Comparison of ENCODE assay signal across 10 mouse cellular contexts in genomic region chr11:59282933-59283332, GRCm38 (mm10). TPM values are rescaled to one million over a fixed set of nuclear protein-coding genes. Genes with fewer than 3 reads are reported as not detected.
DNase-seq lines count a peak whose midpoint lies in the region; ATAC-seq and TF ChIP-seq lines count a peak whose summit lies in the region.
"Had no signal": no experiment of that assay in that cellular context is flagged by ENCODE, and none has a peak within 500 bp of the region (broad histone marks: within the 10 kb centered on the region; RNA-seq: fewer than 3 reads in every experiment).

No protein-coding gene starts in this region.

- peak; percentile 66; the same call in 1 of the 2 replicates for ATAC-seq in hindbrain, embryonic 15.5 days (ENCODE audit: low FRiP score, low read depth)
- no peak for ATAC-seq in erythroid progenitor cell, adult 5-6 weeks (replicated peaks; ENCODE audit: low FRiP score, poor library complexity, severe bottlenecking)

- H3K4me3 ChIP-seq in hindbrain, embryonic 15.5 days: no peak overlapping the region
- no peak overlapping the region for H3K4me3 ChIP-seq in hindbrain, embryonic 10.5 days
- no peak overlapping the region for H3K4me3 ChIP-seq in layer of hippocampus, adult 2 months
- H3K4me3 ChIP-seq: embryonic facial prominence, embryonic 13.5 days had no signal

- no peak overlapping the region for H3K9ac ChIP-seq in hindbrain, embryonic 15.5 days
- H3K9ac ChIP-seq: embryonic facial prominence, embryonic 13.5 days had no signal

- no peaks in the 10 kb centered on the region for H3K4me1 ChIP-seq in hindbrain, embryonic 15.5 days (replicated peaks)
- H3K4me1 ChIP-seq in hindbrain, embryonic 10.5 days (replicated peaks): peaks cover 6% of the 10 kb centered on the region
- H3K4me1 ChIP-seq: embryonic facial prominence, embryonic 13.5 days had no signal

- H3K27ac ChIP-seq in hindbrain, embryonic 15.5 days (replicated peaks): no peak overlapping the region
- no peak overlapping the region for H3K27ac ChIP-seq in hindbrain, embryonic 10.5 days
- no peak overlapping the region for H3K27ac ChIP-seq in layer of hippocampus, adult 2 months
- H3K27ac ChIP-seq: embryonic facial prominence, embryonic 13.5 days had no signal

- no peak for TF ChIP-seq CTCF in layer of hippocampus, adult 2 months (conservative IDR thresholded peaks at IDR 0.05)

- 70% methylated on average over 10 of the region's 10 CpGs for WGBS in hindbrain, embryonic 15.5 days
- 87% methylated on average over 10 of the region's 10 CpGs for WGBS in hindbrain, embryonic 10.5 days

- H3K9me3 ChIP-seq in hindbrain, embryonic 15.5 days: no peaks in the 10 kb centered on the region
- no peaks in the 10 kb centered on the region for H3K9me3 ChIP-seq in hindbrain, embryonic 10.5 days
- H3K9me3 ChIP-seq: embryonic facial prominence, embryonic 13.5 days; G1E had no signal

- no peak overlapping the region for H3K4me2 ChIP-seq in hindbrain, embryonic 15.5 days
- H3K4me2 ChIP-seq: embryonic facial prominence, embryonic 13.5 days had no signal

- peaks cover 27% of the 10 kb centered on the region for H3K27me3 ChIP-seq in hindbrain, embryonic 15.5 days
- H3K27me3 ChIP-seq in hindbrain, embryonic 10.5 days (ENCODE audit: insufficient read depth, poor library complexity, severe bottlenecking): peaks cover 86% of the 10 kb centered on the region

- DNase-seq in hindbrain, embryonic 10.5 days (ENCODE audit: low spot score): no peak
- DNase-seq in Muller cell, postnatal 12 days (ENCODE audit: inconsistent ontology term): peak; percentile 66
- peak; percentile 81 to 90 for DNase-seq in cerebellum, postnatal 36 days
- peak; percentile 56 for DNase-seq in kidney, postnatal 10 days
- DNase-seq in layer of hippocampus, adult 2 months (ENCODE audit: low spot score in 2 of 2): no peak
- DNase-seq in embryo, embryonic 10 days (ENCODE audit: low spot score): no peak

- no peaks in the 10 kb centered on the region for H3K36me3 ChIP-seq in hindbrain, embryonic 15.5 days
- H3K36me3 ChIP-seq in hindbrain, embryonic 10.5 days: no peaks in the 10 kb centered on the region
- H3K36me3 ChIP-seq: embryonic facial prominence, embryonic 13.5 days; G1E had no signal

RNA-seq across cellular contexts. Expression of gene Wnt3a, which starts 7.6 kb away (rescaled TPM):
- polyA plus RNA-seq in hindbrain, embryonic 15.5 days (2015; fragmentation: Nextera tagmentation; extraction: Ambion mirVana): 0.94 and 1.5 TPM in 2 replicates
- 14.2 and 18.2 TPM in 2 replicates for polyA plus RNA-seq in hindbrain, embryonic 10.5 days (2016; fragmentation: Nextera tagmentation; extraction: Ambion mirVana)
- total RNA-seq in layer of hippocampus, adult 2 months (2021): under 1 TPM in 1 of 2 experiments, not detected in 1; 0.13 TPM
- not detected in 2 replicates for total RNA-seq in erythroid progenitor cell, adult 5-6 weeks (2015; ENCODE audit: low replicate concordance)
- not detected in 2 replicates for total RNA-seq in erythroid progenitor cell, adult 5-6 weeks (2017; ENCODE audit: low replicate concordance)
- total RNA-seq: G1E had no signal
- polyA plus RNA-seq: G1E had no signal

RNA-seq across cellular contexts. Expression of gene Wnt9a, which starts 23.8 kb away (rescaled TPM):
- 3.5 and 4.1 TPM in 2 replicates for polyA plus RNA-seq in hindbrain, embryonic 15.5 days (2015; fragmentation: Nextera tagmentation; extraction: Ambion mirVana)
- polyA plus RNA-seq in hindbrain, embryonic 10.5 days (2016; fragmentation: Nextera tagmentation; extraction: Ambion mirVana): 9.8 and 10.7 TPM in 2 replicates
- total RNA-seq in layer of hippocampus, adult 2 months (2021): 1 to 10 TPM; 3.8 TPM
- not detected in 2 replicates for total RNA-seq in erythroid progenitor cell, adult 5-6 weeks (2015; ENCODE audit: low replicate concordance)
- total RNA-seq in erythroid progenitor cell, adult 5-6 weeks (2017; ENCODE audit: low replicate concordance): not detected in 2 replicates
- polyA plus RNA-seq: G1E had no signal

RNA-seq across cellular contexts. Expression of gene Arf1, which starts 54.9 kb away (rescaled TPM):
- polyA plus RNA-seq in hindbrain, embryonic 15.5 days (2015; fragmentation: Nextera tagmentation; extraction: Ambion mirVana): 620 and 653 TPM in 2 replicates
- 669 and 687 TPM in 2 replicates for polyA plus RNA-seq in hindbrain, embryonic 10.5 days (2016; fragmentation: Nextera tagmentation; extraction: Ambion mirVana)
- total RNA-seq in layer of hippocampus, adult 2 months (2021): 100 to 1,000 TPM; 498 to 523 TPM
- total RNA-seq in erythroid progenitor cell, adult 5-6 weeks (2015; ENCODE audit: low replicate concordance): 118 and 138 TPM in 2 replicates
- total RNA-seq in erythroid progenitor cell, adult 5-6 weeks (2017; ENCODE audit: low replicate concordance): 107 and 109 TPM in 2 replicates

Comparison
In these comparisons a context has a peak if more than half of its experiments do, and no peak if none do; other contexts are left out.
1. DNase-seq: peak in Muller cell, postnatal 12 days (single experiment), cerebellum, postnatal 36 days (2 of 2) and kidney, postnatal 10 days (single experiment); none in hindbrain, embryonic 10.5 days (single experiment), layer of hippocampus, adult 2 months (0 of 2) and embryo, embryonic 10 days (single experiment).
2. RNA of gene Wnt9a, which starts 23.8 kb away (total RNA-seq): 3.8 TPM in layer of hippocampus, adult 2 months; not detected in erythroid progenitor cell, adult 5-6 weeks; every median in the first group is over 4 times any median in the second.